Mouse (Mus musculus) liver, postnatal 0 days (tissue): Measurements from ENCODE around the gene Bnip3. TPM values are rescaled to one million over a fixed set of nuclear protein-coding genes. Genes with fewer than 3 reads are reported as not detected.

ENCODE experiments used
- ATAC-seq: fragments of 200-750 bp; cut with Nextera tagmentation; 2 replicates; pipeline ENCODE4 v1.8.0; 2017; ENCODE audit warnings: mild to moderate bottlenecking, moderate library complexity
- DNase-seq: peaks from one replicate; pipeline ENCODE4 v3.0.0-alpha.2; 2016
- H3K27ac ChIP-seq: fragments of 300-500 bp; sonication (generic); 2 replicates; pipeline ENCODE4 v1.5.1; 2014; ENCODE audit warnings: antibody characterized with exemption, moderate library complexity, mild to moderate bottlenecking, low read depth
- H3K27me3 ChIP-seq: fragments of 300-500 bp; sonication (generic); 2 replicates; pipeline ENCODE4 v1.6.1; 2014; ENCODE audit warnings: low read length, control low read depth, mixed read lengths; ENCODE audit not compliant: insufficient read depth
- H3K36me3 ChIP-seq: fragments of 300-500 bp; sonication (generic); replicated peaks from 2 replicates; pipeline ENCODE4 v1.6.1; 2014; ENCODE audit warnings: mild to moderate bottlenecking, control low read depth, low read length, moderate library complexity, mixed read lengths; ENCODE audit not compliant: insufficient read depth
- H3K4me1 ChIP-seq: fragments of 300-500 bp; sonication (generic); 2 replicates; pipeline ENCODE4 v1.6.1; 2014; ENCODE audit warnings: antibody characterized with exemption, mild to moderate bottlenecking, control low read depth; ENCODE audit not compliant: insufficient read depth
- H3K4me2 ChIP-seq: fragments of 300-500 bp; sonication (generic); 2 replicates; pipeline ENCODE4 v1.6.1; 2014; ENCODE audit warnings: low read depth, mild to moderate bottlenecking, low read length, moderate library complexity, mixed read lengths
- H3K4me3 ChIP-seq: fragments of 300-500 bp; sonication (generic); 2 replicates; pipeline ENCODE4 v1.5.1; 2014; ENCODE audit warnings: low read depth, low read length
- H3K9ac ChIP-seq: fragments of 300-500 bp; sonication (generic); replicated peaks from 2 replicates; pipeline ENCODE4 v1.6.1; 2014; ENCODE audit warnings: mild to moderate bottlenecking, moderate library complexity
- H3K9me3 ChIP-seq: fragments of 300-500 bp; sonication (generic); 2 replicates; pipeline ENCODE4 v1.6.1; 2016; ENCODE audit warnings: mild to moderate bottlenecking, control low read depth, low read length, mixed read lengths
- CTCF ChIP-seq: sonication (generic); IDR thresholded peaks from 2 replicates; pipeline ENCODE4 v1.5.1; 2016; ENCODE audit warnings: antibody characterized with exemption, low read depth
- EP300 ChIP-seq: IDR thresholded peaks from 2 replicates; pipeline ENCODE4 v1.6.1; 2016; ENCODE audit warnings: antibody characterized with exemption, low read depth, mild to moderate bottlenecking
- WGBS: fragments of 180-500 bp; shearing (Covaris S2); extraction: QIAGEN DNeasy Blood & Tissue Kit; methylation state at CpG from one replicate; pipeline ENCODE4 v1.1.7; 2014; ENCODE audit not compliant: insufficient replicate concordance; 5-methylcytosine and 5-hydroxymethylcytosine counted together
- polyA plus RNA-seq: library from polyadenylated mRNA; unstranded; fragments of >200 nt; fragmentation: Nextera tagmentation; extraction: Ambion mirVana; gene quantifications from 2 replicates; pipeline ENCODE4 v1.2.1, GENCODE M21; 2015

Bnip3 gene
- polyA plus RNA-seq, 1 experiment from 2014 or later: 190 TPM

GRCm38 (mm10) chr7:138942301-138942700 lies 33.0 kb upstream of the Bnip3 start:
- Histone ChIP-seq H3K9ac (no peak overlapping the region), H3K4me3 (no peak overlapping the region), H3K36me3 (no peaks in the 10 kb centered on the region), H3K27ac (no peak overlapping the region), H3K4me2 (no peak overlapping the region), H3K4me1 (no peaks in the 10 kb centered on the region), H3K27me3 (peaks cover 47% of the 10 kb centered on the region), H3K9me3 (no peaks in the 10 kb centered on the region)
- 56% methylated on average over 1 of the region's 1 CpGs for WGBS
- DNase-seq (no peak), ATAC-seq (no peak)
- TF ChIP-seq CTCF (no peak), EP300 (no peak)

- Histone ChIP-seq H3K27me3 (peaks cover 47% of the 10 kb centered on the region), H3K4me2 (no peak overlapping the region)
- no peak for ATAC-seq
These were observed 32.3 kb upstream of the Bnip3 start for GRCm38 (mm10) chr7:138941571-138941970.

GRCm38 (mm10) chr7:138940612-138941461 lies 31.5 kb upstream of the Bnip3 start, which contains the start of gene Jakmip3:
Gene Jakmip3 (plus strand): TSS chr7:138940730.
- Histone ChIP-seq H3K9me3 (peaks cover 4% of the 10 kb centered on the region; the same call in 1 of the 2 replicates), H3K36me3 (no peaks in the 10 kb centered on the region), H3K27ac (no peak within 1 kb of the TSS), H3K9ac (no peak within 1 kb of the TSS), H3K4me2 (peak within 1 kb of the TSS; percentile 48), H3K27me3 (peaks cover 47% of the 10 kb centered on the region), H3K4me1 (no peaks in the 10 kb centered on the region), H3K4me3 (peak within 1 kb of the TSS; percentile 21; the same call in 1 of the 2 replicates)
- DNase-seq (peak; percentile 8), ATAC-seq (no peak)
- TF ChIP-seq EP300 (no peak), CTCF (no peak)
- WGBS: under 1% methylated on average over 76 of the region's 78 CpGs

More at GRCm38 (mm10) chr7:138941571-138941970, 32.3 kb upstream of the Bnip3 start:
- TF ChIP-seq EP300 (no peak), CTCF (no peak)
- 38% methylated on average over 5 of the region's 5 CpGs for WGBS
- Histone ChIP-seq H3K9me3 (no peaks in the 10 kb centered on the region), H3K9ac (no peak overlapping the region), H3K27ac (no peak overlapping the region), H3K4me1 (no peaks in the 10 kb centered on the region), H3K36me3 (no peaks in the 10 kb centered on the region), H3K4me3 (no peak overlapping the region)
- DNase-seq: no peak

GRCm38 (mm10) chr7:138940256-138940611 lies 30.9 kb upstream of the Bnip3 start:
- WGBS: 2% methylated on average over 17 of the region's 17 CpGs
- Histone ChIP-seq H3K27me3 (peaks cover 47% of the 10 kb centered on the region), H3K9me3 (peaks cover 5% of the 10 kb centered on the region; the same call in 1 of the 2 replicates), H3K27ac (no peak overlapping the region), H3K4me3 (peak overlapping the region; percentile 21; the same call in 1 of the 2 replicates), H3K9ac (no peak overlapping the region), H3K36me3 (no peaks in the 10 kb centered on the region), H3K4me2 (peak overlapping the region; percentile 48), H3K4me1 (no peaks in the 10 kb centered on the region)
- DNase-seq: no peak
- ATAC-seq: no peak
- TF ChIP-seq CTCF (no peak), EP300 (no peak)

GRCm38 (mm10) chr7:138938991-138939390 lies 29.7 kb upstream of the Bnip3 start:
- Histone ChIP-seq H3K27me3 (peaks cover 47% of the 10 kb centered on the region), H3K9ac (no peak overlapping the region), H3K27ac (no peak overlapping the region), H3K4me3 (no peak overlapping the region), H3K4me2 (no peak overlapping the region), H3K4me1 (no peaks in the 10 kb centered on the region), H3K36me3 (no peaks in the 10 kb centered on the region), H3K9me3 (peaks cover 8% of the 10 kb centered on the region; the same call in 1 of the 2 replicates)
- ATAC-seq (no peak), DNase-seq (no peak)
- 69% methylated on average over 7 of the region's 7 CpGs for WGBS
- TF ChIP-seq CTCF: no peak
- no peak for TF ChIP-seq EP300

GRCm38 (mm10) chr7:138934523-138934922 lies 25.2 kb upstream of the Bnip3 start:
- Histone ChIP-seq H3K9me3 (peaks cover 8% of the 10 kb centered on the region; the same call in 1 of the 2 replicates), H3K27ac (no peak overlapping the region), H3K4me1 (no peaks in the 10 kb centered on the region), H3K36me3 (no peaks in the 10 kb centered on the region), H3K27me3 (peaks cover 7% of the 10 kb centered on the region), H3K4me2 (no peak overlapping the region), H3K4me3 (no peak overlapping the region), H3K9ac (no peak overlapping the region)
- 78% methylated on average over 3 of the region's 3 CpGs for WGBS
- TF ChIP-seq CTCF (peak; percentile 29), EP300 (no peak)
- DNase-seq: no peak
- no peak for ATAC-seq
